Mouse (Mus musculus): ENCODE results near the gene Sdk1. TPM values are rescaled to one million over a fixed set of nuclear protein-coding genes. Genes with fewer than 3 reads are reported as not detected.
"Not testable (repeated sequence)": the region's sequence is repeated elsewhere in the genome, so short reads cannot be mapped to it uniquely, and the experiment has no call there.

The Sdk1 gene
- polyA plus RNA-seq, 1 experiment from 2014 or later = 0.94 TPM

DNA sequence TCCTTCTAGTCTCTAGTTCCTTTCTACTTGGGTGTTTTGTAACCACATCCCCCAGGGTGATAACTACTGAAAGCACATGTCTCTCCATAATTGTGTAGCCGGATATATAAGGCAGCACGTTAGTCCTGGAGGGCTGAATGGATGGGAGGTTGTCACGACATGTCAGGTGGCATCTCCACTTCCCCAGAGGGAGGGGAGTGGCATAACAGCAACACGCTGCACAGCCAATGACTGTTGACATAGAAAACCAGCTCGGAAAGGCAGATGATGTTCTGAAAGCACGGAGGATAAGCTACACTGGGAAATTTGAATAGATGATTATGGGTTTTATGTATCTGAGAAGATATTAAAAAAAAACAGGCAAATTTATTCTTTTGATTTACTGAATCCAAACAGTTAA is 376.4 kb downstream of the Sdk1 start:
- TF ChIP-seq CTCF (IDR thresholded peaks at IDR 0.05; ENCODE audit: low read depth) = no peak
- no peak overlapping the region for H3K4me3 ChIP-seq (ENCODE audit: low read depth, low read length)
- H3K9me3 ChIP-seq (ENCODE audit: control insufficient read depth) = no peaks in the 10 kb centered on the region
- ATAC-seq = no peak
- 80% methylated on average over 6 of the region's 6 CpGs for whole genome bisulfite sequencing
- H3K9ac ChIP-seq (ENCODE audit: low read depth, low read length) = no peak overlapping the region
- no peaks in the 10 kb centered on the region for H3K27me3 ChIP-seq (replicated peaks; ENCODE audit: control insufficient read depth, insufficient read depth, low read length)
- no peak overlapping the region for H3K4me2 ChIP-seq (replicated peaks; ENCODE audit: low read depth)
- no peaks in the 10 kb centered on the region for H3K4me1 ChIP-seq (replicated peaks; ENCODE audit: control insufficient read depth, insufficient read depth, low read length)
- H3K36me3 ChIP-seq (ENCODE audit: control insufficient read depth, insufficient read depth) = no peaks in the 10 kb centered on the region
- no peak overlapping the region for H3K27ac ChIP-seq (ENCODE audit: low read depth, low read length)

GRCm38 (mm10) chr5:141625401-141625800 is 384.1 kb downstream of the Sdk1 start:
- H3K27ac ChIP-seq (ENCODE audit: low read depth, low read length) = no peak overlapping the region
- no peaks in the 10 kb centered on the region for H3K4me1 ChIP-seq (replicated peaks; ENCODE audit: control insufficient read depth, insufficient read depth, low read length)
- no peak overlapping the region for H3K4me2 ChIP-seq (replicated peaks; ENCODE audit: low read depth)
- H3K9ac ChIP-seq (ENCODE audit: low read depth, low read length) = no peak overlapping the region
- H3K9me3 ChIP-seq (ENCODE audit: control insufficient read depth) = 0 out of 2 replicates have a peak, but pooled peaks cover 3% of the 10 kb centered on the region
- no peaks in the 10 kb centered on the region for H3K36me3 ChIP-seq (ENCODE audit: control insufficient read depth, insufficient read depth)
- no peak overlapping the region for H3K4me3 ChIP-seq (ENCODE audit: low read depth, low read length)
- no peaks in the 10 kb centered on the region for H3K27me3 ChIP-seq (replicated peaks; ENCODE audit: control insufficient read depth, insufficient read depth, low read length)
- TF ChIP-seq CTCF (IDR thresholded peaks at IDR 0.05; ENCODE audit: low read depth) = no peak
- 91% methylated on average over 4 of the region's 4 CpGs for WGBS
- ATAC-seq = no peak

GRCm38 (mm10) chr5:141631641-141632040 is 390.4 kb downstream of the Sdk1 start:
- WGBS = 86% methylated on average over 5 of the region's 5 CpGs
- Histone ChIP-seq H3K27me3 (replicated peaks; ENCODE audit: control insufficient read depth, insufficient read depth, low read length) (no peaks in the 10 kb centered on the region), H3K27ac (ENCODE audit: low read depth, low read length) (no peak overlapping the region), H3K9me3 (ENCODE audit: control insufficient read depth) (no peaks in the 10 kb centered on the region), H3K36me3 (ENCODE audit: control insufficient read depth, insufficient read depth) (no peaks in the 10 kb centered on the region), H3K4me2 (replicated peaks; ENCODE audit: low read depth) (no peak overlapping the region), H3K4me3 (ENCODE audit: low read depth, low read length) (no peak overlapping the region), H3K9ac (ENCODE audit: low read depth, low read length) (no peak overlapping the region), H3K4me1 (replicated peaks; ENCODE audit: control insufficient read depth, insufficient read depth, low read length) (no peaks in the 10 kb centered on the region)
- no peak for TF ChIP-seq CTCF (IDR thresholded peaks at IDR 0.05; ENCODE audit: low read depth)
- ATAC-seq = no peak

DNA sequence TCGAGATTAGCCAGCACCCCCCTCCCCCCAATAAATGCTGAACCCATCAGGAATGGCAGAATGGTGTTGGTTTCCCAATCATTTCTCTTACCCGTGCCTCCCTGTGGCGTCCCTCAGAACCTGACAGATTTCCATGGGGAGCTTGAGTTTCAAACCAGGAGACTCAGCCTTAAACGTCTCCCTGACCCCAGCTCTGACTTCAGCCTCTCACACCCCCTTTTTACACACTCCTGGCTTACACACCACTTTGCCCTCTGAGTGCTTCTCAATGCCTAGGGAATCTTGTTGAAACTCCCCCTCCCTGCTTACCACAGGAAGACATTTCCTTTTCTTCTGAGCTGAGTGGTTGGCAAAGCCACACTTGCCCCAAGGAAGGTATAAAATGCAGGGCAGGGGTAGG is 392.0 kb downstream of the Sdk1 start:
- H3K27ac ChIP-seq (ENCODE audit: low read depth, low read length) = no peak overlapping the region
- no peaks in the 10 kb centered on the region for H3K9me3 ChIP-seq (ENCODE audit: control insufficient read depth)
- H3K27me3 ChIP-seq (replicated peaks; ENCODE audit: control insufficient read depth, insufficient read depth, low read length) = no peaks in the 10 kb centered on the region
- no peak for TF ChIP-seq CTCF (IDR thresholded peaks at IDR 0.05; ENCODE audit: low read depth)
- 72% methylated on average over 4 of the region's 4 CpGs for WGBS
- no peak for ATAC-seq
- no peaks in the 10 kb centered on the region for H3K36me3 ChIP-seq (ENCODE audit: control insufficient read depth, insufficient read depth)
- no peak overlapping the region for H3K4me3 ChIP-seq (ENCODE audit: low read depth, low read length)
- no peak overlapping the region for H3K4me2 ChIP-seq (replicated peaks; ENCODE audit: low read depth)
- no peak overlapping the region for H3K9ac ChIP-seq (ENCODE audit: low read depth, low read length)
- no peaks in the 10 kb centered on the region for H3K4me1 ChIP-seq (replicated peaks; ENCODE audit: control insufficient read depth, insufficient read depth, low read length)

GRCm38 (mm10) chr5:141636406-141636805 is 395.1 kb downstream of the Sdk1 start:
- Histone ChIP-seq H3K4me2 (replicated peaks; ENCODE audit: low read depth) (no peak overlapping the region), H3K9ac (ENCODE audit: low read depth, low read length) (no peak overlapping the region), H3K4me1 (replicated peaks; ENCODE audit: control insufficient read depth, insufficient read depth, low read length) (no peaks in the 10 kb centered on the region), H3K27me3 (replicated peaks; ENCODE audit: control insufficient read depth, insufficient read depth, low read length) (no peaks in the 10 kb centered on the region), H3K27ac (ENCODE audit: low read depth, low read length) (no peak overlapping the region), H3K36me3 (ENCODE audit: control insufficient read depth, insufficient read depth) (no peaks in the 10 kb centered on the region), H3K9me3 (ENCODE audit: control insufficient read depth) (no peaks in the 10 kb centered on the region), H3K4me3 (ENCODE audit: low read depth, low read length) (no peak overlapping the region)
- 94% methylated on average over 11 of the region's 11 CpGs for WGBS
- ATAC-seq = no peak
- TF ChIP-seq CTCF (IDR thresholded peaks at IDR 0.05; ENCODE audit: low read depth) = no peak

DNA sequence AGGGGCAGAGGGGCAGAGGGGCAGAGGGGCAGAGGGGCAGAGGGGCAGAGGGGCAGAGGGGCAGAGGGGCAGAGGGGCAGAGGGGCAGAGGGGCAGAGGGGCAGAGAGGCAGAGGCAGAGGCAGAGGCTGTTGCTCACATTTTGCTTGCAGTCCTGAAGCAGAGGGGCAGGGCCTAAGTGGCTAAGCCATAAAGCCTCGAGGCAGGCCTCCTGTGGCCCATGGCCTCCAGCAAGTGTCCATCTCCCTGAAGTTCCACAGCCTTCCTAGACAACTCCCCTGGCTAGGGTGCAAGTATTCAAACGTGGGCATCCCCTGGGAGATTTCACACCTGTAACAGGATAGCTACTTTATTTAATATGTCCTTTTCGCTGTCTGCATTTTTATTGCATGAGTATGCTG is 395.8 kb downstream of the Sdk1 start:
- H3K36me3 ChIP-seq (ENCODE audit: control insufficient read depth, insufficient read depth); H3K9ac ChIP-seq (ENCODE audit: low read depth, low read length); H3K4me3 ChIP-seq (ENCODE audit: low read depth, low read length); H3K27ac ChIP-seq (ENCODE audit: low read depth, low read length); H3K4me2 ChIP-seq (replicated peaks; ENCODE audit: low read depth); H3K4me1 ChIP-seq (replicated peaks; ENCODE audit: control insufficient read depth, insufficient read depth, low read length); H3K27me3 ChIP-seq (replicated peaks; ENCODE audit: control insufficient read depth, insufficient read depth, low read length); H3K9me3 ChIP-seq (ENCODE audit: control insufficient read depth); ATAC-seq: not testable (repeated sequence)
- WGBS = 58% methylated on average over 3 of the region's 3 CpGs

DNA sequence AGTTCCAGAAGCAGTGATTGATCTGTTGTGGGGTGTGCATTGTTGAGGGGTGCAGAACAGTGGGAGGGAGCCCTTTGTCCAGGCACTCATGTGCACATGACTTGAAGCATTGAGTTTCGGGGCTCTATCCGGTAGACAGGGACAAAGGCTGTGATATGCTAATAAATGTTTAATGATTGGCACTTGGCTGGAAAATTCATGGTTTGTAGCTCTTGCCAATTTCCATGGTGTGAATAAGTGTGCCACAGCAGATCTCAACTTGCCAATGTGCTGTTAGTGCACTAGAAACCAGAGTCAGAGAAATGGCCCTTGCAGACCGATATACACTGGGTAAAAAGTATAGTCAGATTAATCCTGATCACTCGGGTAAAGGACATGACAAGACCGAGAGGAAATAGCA is 404.4 kb downstream of the Sdk1 start:
- WGBS = 91% methylated on average over 5 of the region's 5 CpGs
- Histone ChIP-seq H3K4me2 (replicated peaks; ENCODE audit: low read depth) (no peak overlapping the region), H3K9me3 (ENCODE audit: control insufficient read depth) (no peaks in the 10 kb centered on the region), H3K4me1 (replicated peaks; ENCODE audit: control insufficient read depth, insufficient read depth, low read length) (no peaks in the 10 kb centered on the region), H3K27me3 (replicated peaks; ENCODE audit: control insufficient read depth, insufficient read depth, low read length) (no peaks in the 10 kb centered on the region), H3K4me3 (ENCODE audit: low read depth, low read length) (no peak overlapping the region), H3K9ac (ENCODE audit: low read depth, low read length) (no peak overlapping the region), H3K36me3 (ENCODE audit: control insufficient read depth, insufficient read depth) (no peaks in the 10 kb centered on the region), H3K27ac (ENCODE audit: low read depth, low read length) (no peak overlapping the region)
- ATAC-seq = no peak
- TF ChIP-seq CTCF (IDR thresholded peaks at IDR 0.05; ENCODE audit: low read depth) = no peak

Data from intestine, postnatal 0 days (tissue).